9 mouse cellular contexts compared by ENCODE assay signal in genomic region chr11:94873693-94874092, GRCm38 (mm10).
DNase-seq lines count a peak whose midpoint lies in the region; ATAC-seq and TF ChIP-seq lines count a peak whose summit lies in the region.
"Had no signal": no experiment of that assay in that cellular context is flagged by ENCODE, and none has a peak within 500 bp of the region (broad histone marks: within the 10 kb centered on the region; RNA-seq: fewer than 3 reads in every experiment).

No protein-coding gene starts in this region.

- no peak overlapping the region for H3K4me3 ChIP-seq in heart, adult 2 months
- H3K4me3 ChIP-seq in intestine, embryonic 16.5 days (ENCODE audit: low read length), result peak overlapping the region; percentile 30
- peak overlapping the region; percentile 8; the same call in 1 of the 2 replicates for H3K4me3 ChIP-seq in stomach, embryonic 14.5 days (ENCODE audit: low read depth, low read length)
- no peak overlapping the region for H3K4me3 ChIP-seq in layer of hippocampus, adult 2 months

- intact Hi-C loops in heart, adult 2 months (cut with DNase I), result no loop called here

- peak overlapping the region; percentile 66 for H3K27ac ChIP-seq in heart, adult 2 months
- peak overlapping the region; percentile 96 for H3K27ac ChIP-seq in intestine, embryonic 16.5 days (ENCODE audit: low read length)
- H3K27ac ChIP-seq in stomach, embryonic 14.5 days (ENCODE audit: low read length), result peak overlapping the region; percentile 93
- H3K27ac ChIP-seq in layer of hippocampus, adult 2 months, result no peak overlapping the region; the same call in 1 of the 2 replicates

- no peak for TF ChIP-seq POLR2A in heart, adult 2 months (IDR thresholded peaks at IDR 0.05; ENCODE audit: insufficient read depth, low read depth, low read length)

- H3K36me3 ChIP-seq in heart, adult 2 months (ENCODE audit: control insufficient read depth, insufficient read depth, low read length), result no peaks in the 10 kb centered on the region
- no peaks in the 10 kb centered on the region for H3K36me3 ChIP-seq in intestine, embryonic 16.5 days (ENCODE audit: control insufficient read depth, insufficient read depth, low read length)
- H3K36me3 ChIP-seq in stomach, embryonic 14.5 days (ENCODE audit: control insufficient read depth, insufficient read depth, low read length), result no peaks in the 10 kb centered on the region

- ATAC-seq in intestine, embryonic 16.5 days, result 0 out of 2 replicates have a peak, but pooled peaks have one; percentile 14
- ATAC-seq in stomach, embryonic 14.5 days (ENCODE audit: insufficient number of reproducible peaks, insufficient read depth, low FRiP score, low read depth), result no peak
- ATAC-seq: Patski had no signal

- H3K9me3 ChIP-seq in intestine, embryonic 16.5 days (ENCODE audit: control insufficient read depth, low read length), result no peaks in the 10 kb centered on the region
- no peaks in the 10 kb centered on the region for H3K9me3 ChIP-seq in stomach, embryonic 14.5 days (ENCODE audit: control insufficient read depth, low read depth, low read length)

- no peak for TF ChIP-seq CTCF in heart, adult 2 months (IDR thresholded peaks at IDR 0.05)
- TF ChIP-seq CTCF in layer of hippocampus, adult 2 months (conservative IDR thresholded peaks at IDR 0.05), result no peak

- H3K79me2 ChIP-seq in heart, adult 2 months (replicated peaks; ENCODE audit: control insufficient read depth, insufficient read depth, low read length), result no peaks in the 10 kb centered on the region

- peaks cover 4% of the 10 kb centered on the region; the same call in 1 of the 2 replicates for H3K4me1 ChIP-seq in heart, adult 2 months (ENCODE audit: control insufficient read depth, insufficient read depth, low read length)
- peaks cover 29% of the 10 kb centered on the region for H3K4me1 ChIP-seq in intestine, embryonic 16.5 days (ENCODE audit: control insufficient read depth, insufficient read depth, low read length)
- H3K4me1 ChIP-seq in stomach, embryonic 14.5 days (ENCODE audit: control insufficient read depth, insufficient read depth, low read length), result peaks cover 14% of the 10 kb centered on the region; the same call in 1 of the 2 replicates

- no peaks in the 10 kb centered on the region; the same call in 1 of the 2 replicates for H3K27me3 ChIP-seq in heart, adult 2 months (ENCODE audit: control insufficient read depth, insufficient read depth, low read length)
- H3K27me3 ChIP-seq in intestine, embryonic 16.5 days (replicated peaks; ENCODE audit: control insufficient read depth, insufficient read depth, low read length), result no peaks in the 10 kb centered on the region
- H3K27me3 ChIP-seq in stomach, embryonic 14.5 days (ENCODE audit: control insufficient read depth, insufficient read depth, low read length), result no peaks in the 10 kb centered on the region
- H3K27me3 ChIP-seq: Patski had no signal

- H3K9ac ChIP-seq in heart, adult 2 months (ENCODE audit: low read depth, low read length), result no peak overlapping the region
- H3K9ac ChIP-seq in intestine, embryonic 16.5 days (ENCODE audit: low read depth, low read length), result peak overlapping the region; percentile 51
- peak overlapping the region; percentile 32 for H3K9ac ChIP-seq in stomach, embryonic 14.5 days (replicated peaks; ENCODE audit: low read depth, low read length)

- H3K4me2 ChIP-seq in intestine, embryonic 16.5 days (ENCODE audit: low read depth, low read length), result peak overlapping the region; percentile 51
- H3K4me2 ChIP-seq in stomach, embryonic 14.5 days (replicated peaks; ENCODE audit: low read depth, low read length), result peak overlapping the region; percentile 20

- WGBS in heart, adult 2 months, result 11% methylated on average over 7 of the region's 7 CpGs
- 10% methylated on average over 7 of the region's 7 CpGs for WGBS in intestine, embryonic 16.5 days
- WGBS in stomach, embryonic 14.5 days, result 6% methylated on average over 7 of the region's 7 CpGs

- no peak for TF ChIP-seq EP300 in heart, adult 2 months (IDR thresholded peaks at IDR 0.05; ENCODE audit: insufficient read depth, low read depth, low read length)

- DNase-seq in lung, adult 18-20 months, result peak; percentile 48 to 56
- no peak for DNase-seq in lung, postnatal 14 days
- DNase-seq in heart, adult 2 months, result peak; percentile 58 to 61
- no peak for DNase-seq in layer of hippocampus, adult 2 months (ENCODE audit: low spot score in 2 of 2)
- DNase-seq in ovary, postnatal 10 days (ENCODE audit: low spot score), result no peak
- no peak for DNase-seq in embryo, embryonic 9.5 days (ENCODE audit: extremely low spot score)

Comparison
In these comparisons a context has a peak if more than half of its experiments do, and no peak if none do; other contexts are left out.
1. DNase-seq: peak in lung, adult 18-20 months (2 of 2) and heart, adult 2 months (2 of 2); none in lung, postnatal 14 days (single experiment), layer of hippocampus, adult 2 months (0 of 2), ovary, postnatal 10 days (single experiment) and embryo, embryonic 9.5 days (single experiment).
2. H3K4me3 ChIP-seq: peak in intestine, embryonic 16.5 days (single experiment) and stomach, embryonic 14.5 days (single experiment); none in heart, adult 2 months (single experiment) and layer of hippocampus, adult 2 months (single experiment).